Mouse (Mus musculus): Measurements from ENCODE around the gene Rbm6.

Rbm6 gene

GRCm38 (mm10) chr9:107746679-107747078, 126.4 kb downstream of the Rbm6 start:
- no peak for DNase-seq

GRCm38 (mm10) chr9:107744061-107744460, 129.0 kb downstream of the Rbm6 start:
- no peak for DNase-seq

- DNase-seq, result peak in 1 of 2 experiments; percentile 47
Measured at GRCm38 (mm10) chr9:107738841-107739202, 134.2 kb downstream of the Rbm6 start.

GRCm38 (mm10) chr9:107738020-107738840, 134.8 kb downstream of the Rbm6 start:
- DNase-seq, result peak; percentile 75 to 91

GRCm38 (mm10) chr9:107736185-107736485, 136.9 kb downstream of the Rbm6 start:
- peak in 1 of 2 experiments; percentile 25 for DNase-seq

GRCm38 (mm10) chr9:107735356-107736184, 137.5 kb downstream of the Rbm6 start:
- DNase-seq, result no peak

GRCm38 (mm10) chr9:107734567-107734971, 138.5 kb downstream of the Rbm6 start:
- DNase-seq, result no peak

GRCm38 (mm10) chr9:107729709-107730108, 143.3 kb downstream of the Rbm6 start:
- no peak for DNase-seq

- DNase-seq, result no peak
Measured at GRCm38 (mm10) chr9:107728919-107729670, 143.9 kb downstream of the Rbm6 start.

GRCm38 (mm10) chr9:107727041-107727440, 146.0 kb downstream of the Rbm6 start:
- no peak for DNase-seq

GRCm38 (mm10) chr9:107724796-107725195, 148.2 kb downstream of the Rbm6 start:
- DNase-seq, result no peak

GRCm38 (mm10) chr9:107723794-107724531, 149.1 kb downstream of the Rbm6 start:
- peak; percentile 70 to 81 for DNase-seq
